Mouse (Mus musculus): Measurements from ENCODE around the gene BC053393. TPM values are rescaled to one million over a fixed set of nuclear protein-coding genes. Genes with fewer than 3 reads are reported as not detected.

Gene BC053393
- total RNA-seq, 2 experiments from 2014 or later: not detected

DNA sequence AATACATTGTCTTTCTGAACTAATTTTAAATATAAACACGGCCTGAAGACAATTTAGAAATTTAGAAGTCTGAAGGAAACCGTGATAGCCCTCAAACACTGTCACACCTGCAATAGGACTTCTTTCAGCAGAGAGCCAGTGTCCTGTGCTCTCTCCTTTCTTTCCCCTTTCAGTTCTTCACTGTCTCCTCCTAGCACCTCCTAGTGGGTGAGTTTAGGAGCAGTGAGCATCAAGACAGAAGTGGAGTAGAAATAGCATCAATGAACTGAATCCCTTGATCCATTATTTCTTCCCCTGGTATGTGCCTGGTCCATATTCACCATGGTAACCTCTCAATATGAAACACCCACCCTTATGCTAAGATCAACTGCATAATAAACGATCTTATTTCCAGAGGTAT is 65.2 kb downstream of the BC053393 start:
- no peak for ATAC-seq (replicated peaks; ENCODE audit: poor library complexity, severe bottlenecking)

Other genes starting within 250 kb of the BC053393 start
- 0.28 TPM in 1 of 2 replicates, not detected in the other for gene Itk, start 182.0 kb upstream of the BC053393 start, total RNA-seq (2014; fragmentation: Nextera tagmentation)
- gene Itk, start 182.0 kb upstream of the BC053393 start, total RNA-seq (2017): 0.21 and 0.26 TPM in 2 replicates
- 1.6 TPM in 1 of 2 replicates, not detected in the other for gene Fam71b, start 175.0 kb upstream of the BC053393 start, total RNA-seq (2014; fragmentation: Nextera tagmentation)
- gene Fam71b, start 175.0 kb upstream of the BC053393 start, total RNA-seq (2017): not detected in 2 replicates
- gene Med7, start 134.6 kb upstream of the BC053393 start, total RNA-seq (2014; fragmentation: Nextera tagmentation): 26.5 and 58.6 TPM in 2 replicates
- gene Med7, start 134.6 kb upstream of the BC053393 start, total RNA-seq (2017): 16.6 and 17.4 TPM in 2 replicates
- 0.28 TPM in 1 of 2 replicates, not detected in the other for gene Havcr2, start 116.6 kb upstream of the BC053393 start, total RNA-seq (2014; fragmentation: Nextera tagmentation)
- gene Havcr2, start 116.6 kb upstream of the BC053393 start, total RNA-seq (2017): 0.05 and 0.56 TPM in 2 replicates
- not detected in 2 replicates for gene Gm12169, start 47.3 kb upstream of the BC053393 start, total RNA-seq (2014; fragmentation: Nextera tagmentation)
- gene Gm12169, start 47.3 kb upstream of the BC053393 start, total RNA-seq (2017): not detected in 2 replicates
- not detected in 2 replicates for gene Dppa1, start 57.7 kb downstream of the BC053393 start, total RNA-seq (2014; fragmentation: Nextera tagmentation)
- gene Dppa1, start 57.7 kb downstream of the BC053393 start, total RNA-seq (2017): not detected in 2 replicates
- not detected in 2 replicates for gene Timd2, start 135.5 kb downstream of the BC053393 start, total RNA-seq (2014; fragmentation: Nextera tagmentation)
- gene Timd2, start 135.5 kb downstream of the BC053393 start, total RNA-seq (2017): 0.13 TPM in 1 of 2 replicates, not detected in the other
- not detected in 2 replicates for gene Havcr1, start 163.5 kb downstream of the BC053393 start, total RNA-seq (2014; fragmentation: Nextera tagmentation)
- gene Havcr1, start 163.5 kb downstream of the BC053393 start, total RNA-seq (2017): not detected in 2 replicates
- not detected in 2 replicates for gene Timd4, start 239.3 kb downstream of the BC053393 start, total RNA-seq (2014; fragmentation: Nextera tagmentation)
- gene Timd4, start 239.3 kb downstream of the BC053393 start, total RNA-seq (2017): not detected in 2 replicates